20 mouse cellular contexts compared by ENCODE assay signal in the genomic region with DNA sequence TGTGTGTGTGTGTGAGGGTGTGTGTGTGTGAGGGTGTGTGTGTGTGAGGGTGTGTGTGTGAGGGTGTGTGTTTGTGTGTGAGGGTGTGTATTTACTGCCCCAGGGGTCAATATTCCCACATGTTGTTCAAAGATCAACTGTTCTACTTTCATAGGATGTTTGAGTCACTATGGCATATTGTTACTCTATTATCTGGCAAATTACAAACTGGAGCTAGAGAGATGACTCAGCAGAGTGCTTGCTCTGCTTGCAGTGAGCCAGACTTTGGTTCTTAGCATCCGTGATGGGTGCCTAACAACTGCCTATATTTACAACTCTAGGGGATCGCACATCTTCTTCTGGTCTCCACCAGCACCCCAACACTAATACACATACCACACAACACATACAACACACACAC. TPM values are rescaled to one million over a fixed set of nuclear protein-coding genes. Genes with fewer than 3 reads are reported as not detected.
DNase-seq lines count a peak whose midpoint lies in the region; ATAC-seq and TF ChIP-seq lines count a peak whose summit lies in the region.
"Had no signal": no experiment of that assay in that cellular context is flagged by ENCODE, and none has a peak within 500 bp of the region (broad histone marks: within the 10 kb centered on the region; RNA-seq: fewer than 3 reads in every experiment).

No protein-coding gene starts in this region.

- peaks cover 27% of the 10 kb centered on the region for H3K36me3 ChIP-seq in ES-Bruce4 (ENCODE audit: control insufficient read depth, insufficient read depth, low read length, poor library complexity, severe bottlenecking)
- H3K36me3 ChIP-seq in stomach, postnatal 0 days (ENCODE audit: control insufficient read depth, insufficient read depth, low read length), result peaks cover 9% of the 10 kb centered on the region; the same call in 1 of the 2 replicates
- H3K36me3 ChIP-seq in forebrain, embryonic 13.5 days (ENCODE audit: poor library complexity, severe bottlenecking), result peaks cover 59% of the 10 kb centered on the region

- H3K9ac ChIP-seq in ES-Bruce4 (ENCODE audit: low read depth, poor library complexity, severe bottlenecking), result no peak overlapping the region
- no peak overlapping the region for H3K9ac ChIP-seq in stomach, postnatal 0 days (ENCODE audit: low read length)
- H3K9ac ChIP-seq in forebrain, embryonic 13.5 days, result no peak overlapping the region
- H3K9ac ChIP-seq: embryonic facial prominence, embryonic 12.5 days; forebrain, embryonic 12.5 days; forebrain, postnatal 0 days; heart, embryonic 13.5 days; hindbrain, embryonic 15.5 days had no signal

- TF ChIP-seq EP300 in ES-Bruce4 (IDR thresholded peaks at IDR 0.05; ENCODE audit: insufficient read depth, low read depth, low read length), result no peak
- TF ChIP-seq EP300 in stomach, postnatal 0 days (optimal IDR thresholded peaks at IDR 0.05), result no peak

- 0 out of 2 replicates have a peak overlapping the region, but pooled peaks have one; percentile 12 for H3K27ac ChIP-seq in ES-Bruce4 (ENCODE audit: insufficient read depth, low read length)
- H3K27ac ChIP-seq in stomach, postnatal 0 days (replicated peaks), result no peak overlapping the region
- H3K27ac ChIP-seq in forebrain, embryonic 13.5 days, result no peak overlapping the region
- H3K27ac ChIP-seq: embryonic facial prominence, embryonic 12.5 days; forebrain, embryonic 12.5 days; heart, embryonic 13.5 days; hindbrain, embryonic 15.5 days had no signal

- 80% methylated on average over 2 of the region's 2 CpGs for WGBS in stomach, postnatal 0 days
- WGBS in forebrain, embryonic 13.5 days, result 88% methylated on average over 2 of the region's 2 CpGs

- H3K4me2 ChIP-seq in stomach, postnatal 0 days (replicated peaks; ENCODE audit: low read depth), result no peak overlapping the region
- H3K4me2 ChIP-seq in forebrain, embryonic 13.5 days, result no peak overlapping the region
- H3K4me2 ChIP-seq: embryonic facial prominence, embryonic 12.5 days; forebrain, embryonic 12.5 days; heart, embryonic 13.5 days; hindbrain, embryonic 15.5 days had no signal

- DNase-seq in 416B (ENCODE audit: low read depth) (peak; percentile 22), NIH3T3 (ENCODE audit: low read depth) (peak; percentile 62)
- DNase-seq in stomach, postnatal 0 days (ENCODE audit: low spot score), result no peak
- DNase-seq in kidney, postnatal 25 days, result no peak
- DNase-seq in right cerebral cortex, adult 18-20 months, result no peak
- DNase-seq: adrenal gland, postnatal 10 days; cerebellum, adult 11-12 months; cerebellum, adult 9-10 months; cerebellum, postnatal 25 days; forebrain, postnatal 0 days; gastrocnemius, postnatal 36 days; heart, postnatal 36 days had no signal

- TF ChIP-seq CTCF in ES-Bruce4 (IDR thresholded peaks at IDR 0.05; ENCODE audit: low read depth, low read length), result no peak
- TF ChIP-seq CTCF in stomach, postnatal 0 days (IDR thresholded peaks at IDR 0.05; ENCODE audit: low read depth), result no peak

- no peaks in the 10 kb centered on the region for H3K9me3 ChIP-seq in ES-Bruce4 (replicated peaks; ENCODE audit: control insufficient read depth, insufficient read depth, low read length, poor library complexity, severe bottlenecking)
- no peaks in the 10 kb centered on the region for H3K9me3 ChIP-seq in stomach, postnatal 0 days (ENCODE audit: control insufficient read depth, low read length)
- H3K9me3 ChIP-seq in forebrain, embryonic 13.5 days (replicated peaks), result no peaks in the 10 kb centered on the region
- H3K9me3 ChIP-seq: embryonic facial prominence, embryonic 12.5 days; forebrain, embryonic 12.5 days; G1E; heart, embryonic 13.5 days; hindbrain, embryonic 15.5 days had no signal

- peak; percentile 26; the same call in 1 of the 2 replicates for ATAC-seq in stomach, postnatal 0 days (ENCODE audit: low FRiP score, low TSS enrichment)
- ATAC-seq in forebrain, embryonic 13.5 days, result no peak
- ATAC-seq: forebrain, postnatal 0 days; intestine, embryonic 16.5 days had no signal

- no peaks in the 10 kb centered on the region for H3K27me3 ChIP-seq in ES-Bruce4 (ENCODE audit: control insufficient read depth, insufficient read depth, low read length, poor library complexity, severe bottlenecking)
- no peaks in the 10 kb centered on the region for H3K27me3 ChIP-seq in stomach, postnatal 0 days (ENCODE audit: control insufficient read depth, insufficient read depth, low read length)
- H3K27me3 ChIP-seq in forebrain, embryonic 13.5 days, result no peaks in the 10 kb centered on the region
- H3K27me3 ChIP-seq: embryonic facial prominence, embryonic 12.5 days; forebrain, embryonic 12.5 days; heart, embryonic 13.5 days; hindbrain, embryonic 15.5 days had no signal

- no peak overlapping the region for H3K4me3 ChIP-seq in ES-Bruce4 (ENCODE audit: low read depth, low read length)
- no peak overlapping the region for H3K4me3 ChIP-seq in stomach, postnatal 0 days (ENCODE audit: low read depth, low read length)
- no peak overlapping the region for H3K4me3 ChIP-seq in forebrain, embryonic 13.5 days
- H3K4me3 ChIP-seq: embryonic facial prominence, embryonic 12.5 days; forebrain, embryonic 12.5 days; heart, embryonic 13.5 days; hindbrain, embryonic 15.5 days had no signal

- peaks cover 6% of the 10 kb centered on the region for H3K4me1 ChIP-seq in ES-Bruce4 (ENCODE audit: control insufficient read depth, insufficient read depth, low read length)
- no peaks in the 10 kb centered on the region for H3K4me1 ChIP-seq in stomach, postnatal 0 days (replicated peaks; ENCODE audit: control insufficient read depth, insufficient read depth)
- no peaks in the 10 kb centered on the region for H3K4me1 ChIP-seq in forebrain, embryonic 13.5 days
- H3K4me1 ChIP-seq: embryonic facial prominence, embryonic 12.5 days; forebrain, embryonic 12.5 days; heart, embryonic 13.5 days; hindbrain, embryonic 15.5 days had no signal

- TF ChIP-seq POLR2A in ES-Bruce4 (IDR thresholded peaks at IDR 0.05; ENCODE audit: insufficient read depth, low read length), result no peak

RNA-seq across cellular contexts. Expression of a gene that starts 29.4 kb away (rescaled TPM):
- polyA plus RNA-seq in ES-Bruce4 (2011; ENCODE audit: insufficient read depth, insufficient read length, low read depth, missing spikeins), result 199 and 231 TPM in 2 replicates
- polyA plus RNA-seq in stomach, postnatal 0 days (2015; fragmentation: Nextera tagmentation; extraction: Ambion mirVana), result 53.5 and 62.0 TPM in 2 replicates
- polyA plus RNA-seq in forebrain, embryonic 13.5 days (2015; fragmentation: Nextera tagmentation; extraction: Ambion mirVana), result 82.1 and 83.3 TPM in 2 replicates

Comparison
In these comparisons a context has a peak if more than half of its experiments do, and no peak if none do; other contexts are left out.
1. DNase-seq: peak in 416B (single experiment) and NIH3T3 (single experiment); none in stomach, postnatal 0 days (single experiment), kidney, postnatal 25 days (0 of 2) and right cerebral cortex, adult 18-20 months (single experiment).